Mouse (Mus musculus) mesoderm, embryonic 11.5 days (tissue): ENCODE results near the gene Zfp488.

Source experiments
- DNase-seq: peaks from one replicate; pipeline ENCODE4 v3.0.0-alpha.2; 2012; ENCODE audit warnings: low read depth, low spot score

Gene Zfp488

DNA sequence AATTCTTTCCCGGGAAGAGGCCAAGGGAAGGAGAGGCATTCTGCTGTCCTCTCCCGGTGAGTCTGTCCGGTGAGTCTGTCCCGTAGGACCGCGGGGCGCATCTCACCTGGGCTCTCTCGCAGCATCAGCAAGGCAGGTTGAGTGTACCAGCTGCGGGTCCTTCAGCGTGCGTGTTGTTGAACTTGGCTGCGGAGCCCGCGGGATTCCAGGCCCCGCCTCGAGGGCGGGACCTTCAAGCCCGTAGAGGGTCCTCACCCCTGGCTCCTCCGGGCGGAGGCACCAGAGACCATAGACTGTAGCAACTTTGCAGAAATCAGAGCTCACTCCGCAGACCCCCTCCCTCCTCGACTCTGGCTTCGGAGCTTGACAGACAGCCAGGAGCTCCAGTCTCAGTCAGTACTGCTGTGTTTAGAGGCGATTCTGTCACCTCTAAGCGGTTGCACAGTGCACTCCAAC lies at the start of gene Zfp488:
TSS of gene Zfp488 (minus strand) at position 161 of the 456 bp plus-strand sequence.
- DNase-seq = peak; percentile 60

GRCm38 (mm10) chr14:34026710-34027109 lies 48.1 kb upstream of the Zfp488 start:
- DNase-seq = no peak

GRCm38 (mm10) chr14:34016938-34017337 lies 38.4 kb upstream of the Zfp488 start:
- no peak for DNase-seq

- DNase-seq = no peak
Observed at GRCm38 (mm10) chr14:34016381-34016780, 37.8 kb upstream of the Zfp488 start, which contains the start of gene Gm5460. TSS of gene Gm5460 (plus strand) at chr14:34016758.

- DNase-seq = no peak
Observed at GRCm38 (mm10) chr14:34015063-34015462, 36.5 kb upstream of the Zfp488 start, which contains the start of gene Gm30083. TSS of gene Gm30083 (minus strand) at chr14:34015182.

GRCm38 (mm10) chr14:34002358-34002757 lies 23.8 kb upstream of the Zfp488 start:
- DNase-seq = no peak

DNA sequence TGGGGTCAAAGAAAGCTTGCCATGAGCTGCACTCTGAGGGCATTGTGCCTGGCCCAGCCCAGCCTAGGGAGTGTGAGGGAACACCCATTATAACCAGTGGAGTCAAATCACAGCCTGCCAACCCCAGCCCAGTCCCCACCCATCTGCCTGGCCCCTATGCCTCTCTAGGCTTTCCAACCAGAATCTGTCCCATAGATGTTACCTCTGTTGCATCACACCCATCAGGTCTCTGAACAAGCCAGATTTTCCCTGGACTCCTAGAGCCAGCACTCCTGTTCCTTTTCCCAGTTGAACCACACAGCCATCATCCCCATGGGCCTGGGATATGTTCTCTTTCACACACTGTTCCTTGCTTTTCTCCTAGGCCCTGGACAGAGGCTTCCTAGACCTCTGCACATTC lies 22.9 kb upstream of the Zfp488 start:
- no peak for DNase-seq

DNA sequence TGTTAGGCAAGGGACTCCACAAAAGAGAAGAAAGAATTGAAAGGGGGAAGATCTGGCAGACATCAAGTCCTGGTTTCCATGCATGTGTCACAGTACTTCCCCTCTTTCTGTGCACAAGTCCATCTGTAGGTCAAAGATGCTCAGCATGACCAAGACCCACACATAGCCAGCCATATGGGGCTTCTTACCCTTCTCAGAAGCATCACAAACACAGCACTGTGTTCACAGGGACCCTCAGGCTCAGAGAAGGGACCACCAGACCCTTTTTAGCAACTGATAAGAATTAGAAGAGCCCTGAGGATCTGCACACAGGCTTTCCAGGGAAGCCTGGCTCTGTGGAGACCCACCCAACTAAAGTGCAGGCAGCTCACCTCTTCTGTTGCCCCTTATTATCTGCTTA lies 21.5 kb upstream of the Zfp488 start:
- DNase-seq = no peak

DNA sequence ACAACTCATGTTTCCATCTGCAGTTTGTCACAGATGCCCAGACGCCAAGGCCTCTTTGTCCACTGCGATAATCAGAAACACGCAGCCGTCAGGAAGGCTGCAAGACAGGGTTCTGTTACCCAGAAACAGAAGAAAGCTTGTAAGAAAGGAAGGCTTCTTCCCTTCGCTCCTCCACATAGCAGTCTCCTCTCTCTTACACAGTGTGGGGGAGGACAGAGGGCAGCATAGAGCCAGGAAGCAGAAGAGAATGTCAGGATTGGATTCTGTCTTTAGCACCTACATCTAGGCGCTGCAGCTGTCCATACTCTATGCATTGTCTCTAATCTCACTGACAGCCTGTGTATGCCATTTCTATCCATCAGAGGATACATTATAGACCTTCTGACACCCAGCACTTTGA lies 18.9 kb upstream of the Zfp488 start:
- DNase-seq = no peak

- no peak for DNase-seq
Observed at GRCm38 (mm10) chr14:33993521-33994289, 15.1 kb upstream of the Zfp488 start.

DNA sequence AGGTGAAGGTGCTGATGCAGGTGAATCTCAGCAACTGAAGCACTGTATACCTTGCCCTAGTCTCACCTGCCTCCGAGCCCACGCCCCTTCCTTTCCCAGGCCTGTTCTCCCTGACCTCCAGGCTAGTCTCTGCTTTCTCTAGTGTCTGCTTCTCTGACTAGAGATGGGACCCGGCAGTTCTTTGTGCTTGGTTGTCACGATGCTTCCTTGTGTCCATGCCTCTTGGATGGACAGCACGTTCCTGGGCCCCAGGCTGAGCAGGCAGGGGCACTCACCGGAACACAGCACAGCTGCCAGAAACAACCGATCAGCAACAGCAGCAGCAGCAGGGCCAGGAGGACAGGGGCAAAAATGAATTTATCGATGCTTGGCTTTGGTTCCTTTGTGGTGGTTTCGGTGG lies 14.5 kb upstream of the Zfp488 start:
- no peak for DNase-seq

- DNase-seq = no peak
Observed at GRCm38 (mm10) chr14:33991971-33992370, 13.4 kb upstream of the Zfp488 start.

DNA sequence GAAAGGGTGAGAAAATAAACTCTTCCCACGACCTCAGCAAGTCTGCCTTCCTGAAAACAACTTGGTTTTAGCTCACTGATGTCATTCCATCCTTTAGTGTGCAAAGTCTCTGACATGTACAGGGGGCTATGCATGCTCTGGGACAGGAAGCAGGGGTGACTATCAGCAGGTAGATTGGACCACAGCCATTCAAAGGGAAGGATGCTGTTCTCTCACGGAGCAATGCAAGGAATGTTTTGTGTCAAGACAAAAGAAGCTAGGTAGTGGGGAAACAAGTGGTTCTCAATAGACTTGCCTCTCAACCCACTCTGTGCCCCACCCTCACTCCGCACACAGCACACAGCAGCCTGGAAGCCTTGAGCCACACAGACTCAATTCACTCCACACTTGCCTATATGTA lies 10.6 kb upstream of the Zfp488 start:
- no peak for DNase-seq

DNA sequence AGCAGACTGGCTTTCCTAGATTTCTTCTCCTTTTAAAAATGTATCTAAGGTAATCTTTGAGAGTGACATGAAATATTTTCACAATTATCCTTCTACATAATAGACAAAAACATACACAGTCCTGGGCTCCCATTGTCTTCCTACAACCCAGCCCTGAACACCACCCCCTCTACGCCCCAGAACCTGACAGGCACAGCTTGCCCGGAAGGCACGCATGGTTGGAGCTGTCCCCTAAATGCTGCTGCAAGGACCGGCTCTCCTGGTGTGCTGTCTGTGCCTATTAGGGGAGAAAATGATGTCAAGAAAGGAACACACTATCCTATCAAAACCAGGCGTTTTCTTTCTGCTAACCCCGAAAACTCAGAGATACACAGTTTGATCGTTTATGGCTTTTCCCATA lies 816 bp downstream of the Zfp488 start:
- no peak for DNase-seq

DNA sequence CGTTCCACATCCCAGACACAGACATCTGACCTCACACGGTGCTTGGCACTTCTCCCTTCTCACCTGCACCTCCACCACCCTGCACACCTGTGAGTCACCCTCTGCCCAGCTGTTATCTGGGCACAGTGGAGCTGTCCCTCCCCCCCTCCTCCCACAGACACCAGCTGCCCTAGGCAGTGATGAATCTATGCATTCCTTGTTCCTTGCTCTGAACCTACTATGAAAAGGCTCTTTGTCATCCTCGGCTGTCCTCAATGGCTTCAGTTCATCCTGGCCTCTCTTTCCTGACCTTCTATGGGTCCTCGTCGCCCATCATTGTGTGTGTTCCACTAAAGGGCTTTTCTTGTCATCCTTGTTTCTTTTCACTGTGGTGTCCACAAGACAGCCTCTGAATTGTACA lies 3.8 kb downstream of the Zfp488 start:
- DNase-seq = no peak

DNA sequence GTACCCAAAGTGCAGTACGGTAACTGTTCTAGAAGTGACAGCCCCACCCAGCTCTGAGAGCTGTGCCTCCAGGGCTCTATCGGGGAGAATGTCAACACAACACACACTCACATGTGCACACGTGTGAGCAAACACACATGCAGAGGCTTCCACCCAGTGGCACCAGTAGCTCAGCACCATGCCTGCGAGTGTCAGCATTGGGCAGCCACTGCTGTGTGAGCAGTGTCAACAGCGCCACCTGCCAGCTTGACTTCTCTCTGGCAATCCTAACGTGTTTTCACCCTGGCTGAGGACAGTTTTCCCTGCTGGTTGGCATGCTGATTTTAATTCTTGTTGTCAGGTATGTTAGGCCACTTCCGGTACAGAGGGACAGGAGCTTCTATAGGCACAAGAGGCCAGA lies 5.9 kb downstream of the Zfp488 start:
- no peak for DNase-seq

GRCm38 (mm10) chr14:33965675-33966074 lies 12.9 kb downstream of the Zfp488 start:
- DNase-seq = no peak

DNA sequence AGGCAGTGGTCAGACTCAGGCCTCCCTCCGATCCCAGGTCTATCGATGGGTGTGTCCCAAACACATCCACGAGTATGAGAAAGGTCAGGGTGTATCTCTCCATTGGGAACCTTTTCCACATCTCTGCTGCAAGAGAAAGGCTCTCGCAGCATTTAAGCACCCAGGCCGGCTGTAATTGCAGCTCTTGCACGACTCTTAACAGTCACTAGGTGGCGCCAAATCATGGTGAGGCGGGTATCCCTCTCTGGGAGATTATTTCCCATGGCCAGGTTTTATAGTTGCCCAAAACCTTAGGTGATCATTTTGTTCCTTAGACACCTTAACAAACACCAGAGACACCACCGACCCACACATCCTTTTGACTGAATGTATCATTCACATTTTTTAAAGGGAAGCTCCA lies 19.2 kb downstream of the Zfp488 start:
- DNase-seq = peak; percentile 57

GRCm38 (mm10) chr14:33958841-33959240 lies 19.7 kb downstream of the Zfp488 start:
- no peak for DNase-seq

DNA sequence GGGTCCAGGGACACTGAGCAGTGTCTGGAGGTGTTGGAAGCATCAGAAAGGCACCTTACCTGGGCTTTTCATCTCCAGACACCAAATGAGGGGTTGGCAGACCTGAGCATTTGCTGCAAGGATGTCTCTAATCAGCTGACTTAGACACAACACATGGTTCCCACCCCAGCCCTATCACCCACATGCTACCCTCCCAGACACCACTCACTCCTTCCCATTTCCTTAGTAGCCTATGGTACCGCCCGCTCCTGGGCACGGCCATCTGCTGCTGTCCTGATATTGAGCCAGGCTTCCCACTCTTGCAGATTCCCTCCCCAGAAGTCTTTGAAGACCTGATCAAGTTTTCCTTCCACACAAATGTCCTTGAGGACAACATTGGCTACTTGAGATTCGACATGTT lies 20.4 kb downstream of the Zfp488 start:
- DNase-seq = no peak

DNA sequence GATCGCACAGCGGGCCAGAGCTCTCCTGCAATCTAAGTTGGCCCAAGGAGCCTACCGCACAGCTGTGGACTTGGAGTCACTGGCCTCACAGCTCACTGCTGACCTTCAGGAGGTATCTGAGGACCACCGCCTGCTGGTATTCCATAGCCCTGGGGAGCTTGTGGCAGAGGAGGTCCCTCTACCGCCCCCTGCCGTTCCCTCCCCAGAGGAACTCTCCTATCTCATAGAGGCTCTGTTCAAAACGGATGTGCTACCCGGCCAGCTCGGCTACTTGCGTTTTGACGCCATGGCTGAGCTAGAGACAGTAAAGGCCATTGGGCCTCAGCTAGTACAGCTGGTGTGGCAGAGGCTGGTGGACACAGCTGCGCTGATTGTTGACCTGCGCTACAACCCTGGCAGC lies 22.5 kb downstream of the Zfp488 start:
- no peak for DNase-seq

- DNase-seq = no peak
Observed at GRCm38 (mm10) chr14:33953761-33954160, 24.8 kb downstream of the Zfp488 start, which contains the start of gene Rbp3. TSS of gene Rbp3 (plus strand) at chr14:33954003.

DNA sequence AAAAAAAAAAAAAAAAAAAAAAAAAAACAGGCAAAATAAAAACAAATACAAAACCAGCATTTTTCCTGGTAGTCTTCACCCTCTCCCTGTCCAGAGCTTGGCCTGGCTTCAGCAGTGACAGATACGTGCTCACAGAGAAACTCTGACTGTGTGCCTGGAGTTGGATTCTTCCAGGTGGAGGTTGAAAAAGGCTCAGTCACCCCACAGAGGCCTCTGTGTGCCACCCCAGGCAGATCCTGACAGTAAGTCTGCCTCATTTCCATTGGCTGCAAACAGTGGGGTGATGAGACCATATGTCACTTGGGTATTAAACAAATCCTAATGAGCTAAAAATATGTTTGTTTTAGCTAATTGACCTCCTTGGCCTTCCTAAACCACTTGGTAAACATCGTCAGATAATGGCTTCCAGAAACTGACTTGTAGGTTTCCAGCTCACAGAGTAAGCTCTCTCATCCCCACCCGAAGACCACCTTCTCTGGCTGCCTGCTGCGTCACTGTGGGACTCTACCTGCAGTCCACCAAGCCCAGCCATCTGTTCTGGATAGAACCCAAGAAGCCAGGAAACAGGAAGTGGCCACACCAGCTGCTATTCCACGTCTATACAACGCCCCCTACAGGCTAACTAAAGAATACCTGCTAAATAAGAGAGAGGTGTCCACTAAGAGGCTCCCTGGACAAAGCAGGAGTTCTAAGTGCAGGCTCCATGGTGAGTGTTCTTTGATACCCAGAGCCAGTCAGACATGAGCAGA lies 26.2 kb downstream of the Zfp488 start:
- no peak for DNase-seq
